Mouse (Mus musculus): ENCODE measurements around the gene Cmah. TPM values are rescaled to one million over a fixed set of nuclear protein-coding genes. Genes with fewer than 3 reads are reported as not detected.

Cmah gene
- total RNA-seq, 1 experiment from 2014 or later, result 6.2 TPM

GRCm38 (mm10) chr13:24487546-24487945 lies 160.3 kb downstream of the Cmah start:
- no peak for ATAC-seq (replicated peaks in 1 of 2; ENCODE audit: insufficient read depth in 1 of 2, low FRiP score in 2 of 2, low TSS enrichment in 1 of 2, low read depth in 1 of 2, poor library complexity in 2 of 2, severe bottlenecking in 2 of 2)

DNA sequence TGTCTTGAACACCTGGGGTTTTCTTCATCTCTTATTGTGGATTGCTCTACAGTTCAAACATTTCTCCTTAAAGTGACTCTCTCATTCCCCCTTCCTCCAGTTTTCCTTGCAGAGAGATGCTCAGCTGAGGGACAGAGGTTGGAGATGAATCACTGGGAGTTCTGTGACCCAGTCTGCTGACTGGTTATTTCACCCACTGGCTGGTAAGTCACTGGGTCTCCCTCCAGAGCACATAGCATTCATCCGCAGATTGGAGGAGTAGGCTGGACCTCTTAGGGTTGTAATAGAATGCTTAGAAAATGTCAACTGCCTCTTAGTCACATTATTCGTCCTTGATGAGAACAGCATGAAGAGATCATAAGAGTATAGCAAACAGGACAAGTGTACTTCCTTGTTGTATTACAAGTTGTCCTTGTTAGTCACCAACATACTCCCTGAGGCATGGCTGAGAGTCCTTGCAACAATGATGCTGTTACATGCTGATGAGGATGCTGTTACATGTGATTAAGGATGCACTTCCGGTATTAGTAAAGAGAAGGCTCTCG lies 161.4 kb downstream of the Cmah start:
- no peak for ATAC-seq (replicated peaks in 1 of 2; ENCODE audit: insufficient read depth in 1 of 2, low FRiP score in 2 of 2, low TSS enrichment in 1 of 2, low read depth in 1 of 2, poor library complexity in 2 of 2, severe bottlenecking in 2 of 2)

DNA sequence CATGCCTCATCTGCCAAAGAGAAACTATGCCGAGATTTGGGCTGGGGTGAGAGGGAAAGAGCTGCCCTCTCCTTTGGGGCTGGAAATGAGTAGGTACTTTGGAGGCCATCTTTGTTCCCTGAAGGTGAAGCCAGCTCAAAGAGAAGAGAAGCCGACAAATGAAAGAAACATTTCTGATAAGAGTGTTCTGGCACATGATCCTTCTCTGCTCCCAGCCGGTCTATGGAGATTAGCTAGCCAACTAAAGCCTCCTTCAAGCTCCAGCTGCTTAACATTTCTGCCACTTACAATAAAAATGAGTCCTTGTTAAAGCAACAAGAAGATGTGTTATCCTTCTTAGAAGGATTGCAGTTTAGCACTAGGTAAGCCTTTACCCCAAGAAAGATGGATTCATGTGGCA lies 162.3 kb downstream of the Cmah start:
- no peak for ATAC-seq (replicated peaks in 1 of 2; ENCODE audit: insufficient read depth in 1 of 2, low FRiP score in 2 of 2, low TSS enrichment in 1 of 2, low read depth in 1 of 2, poor library complexity in 2 of 2, severe bottlenecking in 2 of 2)

GRCm38 (mm10) chr13:24490041-24490440 lies 162.8 kb downstream of the Cmah start:
- no peak for ATAC-seq (replicated peaks in 1 of 2; ENCODE audit: insufficient read depth in 1 of 2, low FRiP score in 2 of 2, low TSS enrichment in 1 of 2, low read depth in 1 of 2, poor library complexity in 2 of 2, severe bottlenecking in 2 of 2)

- ATAC-seq (replicated peaks in 1 of 2; ENCODE audit: insufficient read depth in 1 of 2, low FRiP score in 2 of 2, low TSS enrichment in 1 of 2, low read depth in 1 of 2, poor library complexity in 2 of 2, severe bottlenecking in 2 of 2), result no peak
These were observed 163.9 kb downstream of the Cmah start for GRCm38 (mm10) chr13:24491101-24491500.

- no peak for ATAC-seq (replicated peaks in 1 of 2; ENCODE audit: insufficient read depth in 1 of 2, low FRiP score in 2 of 2, low TSS enrichment in 1 of 2, low read depth in 1 of 2, poor library complexity in 2 of 2, severe bottlenecking in 2 of 2)
These were observed 166.6 kb downstream of the Cmah start for GRCm38 (mm10) chr13:24493784-24494183.

DNA sequence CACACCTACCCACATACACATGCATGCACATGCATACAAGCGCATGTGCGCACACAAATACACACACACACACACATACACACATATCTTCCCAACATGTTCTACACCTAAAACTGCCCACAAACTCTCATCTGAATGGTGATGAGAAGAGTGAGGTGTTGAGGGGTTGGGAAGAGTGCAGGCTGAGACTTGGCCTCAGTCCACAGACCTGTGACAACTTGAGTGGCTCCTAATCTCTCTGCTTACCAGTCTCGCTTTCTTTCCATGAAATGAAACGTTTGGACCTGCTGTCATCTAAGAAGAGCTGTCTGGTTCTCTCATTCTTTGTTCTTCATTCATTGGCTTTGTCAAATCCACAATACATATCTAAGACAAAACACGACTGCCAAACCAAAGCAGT lies 169.1 kb downstream of the Cmah start:
- ATAC-seq (replicated peaks in 1 of 2; ENCODE audit: insufficient read depth in 1 of 2, low FRiP score in 2 of 2, low TSS enrichment in 1 of 2, low read depth in 1 of 2, poor library complexity in 2 of 2, severe bottlenecking in 2 of 2), result no peak

- no peak for ATAC-seq (replicated peaks in 1 of 2; ENCODE audit: insufficient read depth in 1 of 2, low FRiP score in 2 of 2, low TSS enrichment in 1 of 2, low read depth in 1 of 2, poor library complexity in 2 of 2, severe bottlenecking in 2 of 2)
These were observed 169.8 kb downstream of the Cmah start for GRCm38 (mm10) chr13:24497001-24497400.

DNA sequence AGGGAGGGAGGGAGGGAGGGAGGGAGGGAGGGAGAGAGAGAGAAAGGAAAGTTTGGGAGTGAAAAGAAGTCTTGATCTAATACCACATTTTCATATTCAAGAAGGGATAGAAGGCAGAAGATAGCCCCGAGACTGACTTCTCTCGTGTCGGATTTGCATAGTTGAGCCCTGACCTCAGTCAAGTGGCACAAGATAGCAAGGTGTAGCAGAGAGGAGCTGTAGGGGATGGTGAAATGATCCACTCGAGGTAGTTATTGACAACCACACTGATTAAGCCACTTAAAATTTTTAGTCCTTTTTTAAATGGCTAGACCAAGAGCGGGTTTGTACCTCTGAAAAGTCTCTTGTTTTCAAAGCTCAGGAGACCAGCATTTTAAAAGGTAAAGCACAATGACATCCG lies 171.1 kb downstream of the Cmah start:
- ATAC-seq (replicated peaks in 1 of 2; ENCODE audit: insufficient read depth in 1 of 2, low FRiP score in 2 of 2, low TSS enrichment in 1 of 2, low read depth in 1 of 2, poor library complexity in 2 of 2, severe bottlenecking in 2 of 2), result no peak

GRCm38 (mm10) chr13:24499505-24499904 lies 172.3 kb downstream of the Cmah start:
- peak; percentile 54 to 58; a peak in 2 of 4 replicates for ATAC-seq (replicated peaks in 1 of 2; ENCODE audit: insufficient read depth in 1 of 2, low FRiP score in 2 of 2, low TSS enrichment in 1 of 2, low read depth in 1 of 2, poor library complexity in 2 of 2, severe bottlenecking in 2 of 2)

GRCm38 (mm10) chr13:24501179-24501905 lies 174.1 kb downstream of the Cmah start:
- ATAC-seq (replicated peaks in 1 of 2; ENCODE audit: insufficient read depth in 1 of 2, low FRiP score in 2 of 2, low TSS enrichment in 1 of 2, low read depth in 1 of 2, poor library complexity in 2 of 2, severe bottlenecking in 2 of 2), result peak; percentile 59 to 63

DNA sequence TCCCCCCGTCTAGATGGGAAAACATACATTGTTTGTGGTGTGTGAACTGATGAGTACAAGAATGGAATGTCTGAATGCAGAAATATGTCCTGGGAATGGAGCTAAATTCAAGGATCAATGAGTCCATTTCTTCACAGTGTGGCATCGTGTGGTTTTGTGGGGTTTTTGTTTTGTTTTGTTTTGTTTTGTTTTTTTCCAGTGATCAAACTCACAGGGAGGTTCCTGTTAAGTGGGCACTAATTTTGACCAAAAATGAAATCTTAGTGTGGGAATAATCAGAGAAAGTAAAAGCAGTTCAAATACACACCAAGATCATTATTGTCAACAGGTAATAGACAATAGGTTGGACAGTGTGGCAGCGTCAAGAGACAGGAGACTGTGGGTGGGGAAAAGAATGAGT lies 174.7 kb downstream of the Cmah start:
- no peak for ATAC-seq (replicated peaks in 1 of 2; ENCODE audit: insufficient read depth in 1 of 2, low FRiP score in 2 of 2, low TSS enrichment in 1 of 2, low read depth in 1 of 2, poor library complexity in 2 of 2, severe bottlenecking in 2 of 2)

DNA sequence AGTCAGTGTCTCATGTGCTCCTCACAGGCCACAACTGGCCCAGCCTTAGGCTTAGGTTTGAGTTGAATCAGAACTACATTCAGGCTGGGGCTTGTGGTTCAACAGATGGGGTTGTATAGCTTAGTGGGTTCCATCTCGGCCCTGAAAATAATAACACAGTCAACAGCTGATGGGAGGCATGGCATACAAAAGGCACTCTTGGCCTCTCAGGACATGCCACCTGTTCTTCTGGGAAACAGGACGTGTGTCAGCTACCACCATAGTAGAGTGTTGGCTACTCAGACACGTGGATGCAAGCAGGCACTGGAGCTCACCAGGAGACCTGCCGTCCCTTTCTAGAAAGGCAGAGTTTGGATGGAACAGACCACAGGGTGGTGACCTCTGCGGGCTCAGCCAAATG lies 178.6 kb downstream of the Cmah start:
- no peak for ATAC-seq (replicated peaks in 1 of 2; ENCODE audit: insufficient read depth in 1 of 2, low FRiP score in 2 of 2, low TSS enrichment in 1 of 2, low read depth in 1 of 2, poor library complexity in 2 of 2, severe bottlenecking in 2 of 2)

GRCm38 (mm10) chr13:24507156-24507555 lies 180.0 kb downstream of the Cmah start:
- ATAC-seq (replicated peaks in 1 of 2; ENCODE audit: insufficient read depth in 1 of 2, low FRiP score in 2 of 2, low TSS enrichment in 1 of 2, low read depth in 1 of 2, poor library complexity in 2 of 2, severe bottlenecking in 2 of 2), result no peak

DNA sequence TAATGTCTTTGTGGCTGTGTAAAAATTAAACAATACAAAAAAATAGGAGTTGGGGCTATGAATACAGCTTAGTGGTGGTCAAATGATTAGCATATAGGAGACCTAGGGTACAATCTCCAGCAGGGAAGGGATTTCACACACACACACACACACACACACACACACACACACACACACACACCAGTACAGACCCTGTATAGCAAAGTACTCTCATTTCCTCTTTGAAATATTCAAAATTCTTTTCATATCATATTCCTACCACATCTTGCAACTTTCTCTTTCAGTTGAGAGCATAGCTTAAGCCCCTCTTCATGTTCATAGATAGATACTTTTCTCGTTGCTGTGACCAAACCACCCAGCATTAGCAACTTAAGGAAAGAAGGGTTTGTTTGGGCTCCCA lies 181.7 kb downstream of the Cmah start:
- ATAC-seq (replicated peaks in 1 of 2; ENCODE audit: insufficient read depth in 1 of 2, low FRiP score in 2 of 2, low TSS enrichment in 1 of 2, low read depth in 1 of 2, poor library complexity in 2 of 2, severe bottlenecking in 2 of 2), result no peak

DNA sequence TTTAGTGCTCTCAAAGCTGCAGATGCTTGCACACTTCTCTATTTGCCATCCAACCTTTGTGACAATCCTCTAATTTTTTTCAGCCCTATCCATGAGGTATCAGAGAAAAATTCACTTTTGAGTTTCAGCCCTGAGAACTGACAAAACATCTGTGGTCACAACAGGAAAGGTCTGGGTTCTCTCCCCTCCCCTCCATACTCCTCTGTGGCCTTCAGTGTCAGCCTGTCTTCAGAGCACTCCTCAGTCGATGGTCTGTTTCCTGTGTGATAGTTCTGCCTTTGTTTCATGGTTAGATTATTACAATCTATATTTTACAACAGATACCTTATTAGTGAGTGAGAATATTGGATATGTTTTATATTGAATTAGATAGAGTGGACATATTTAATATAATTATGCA lies 184.2 kb downstream of the Cmah start:
- peak; percentile 71 to 79 for ATAC-seq (replicated peaks in 1 of 2; ENCODE audit: insufficient read depth in 1 of 2, low FRiP score in 2 of 2, low TSS enrichment in 1 of 2, low read depth in 1 of 2, poor library complexity in 2 of 2, severe bottlenecking in 2 of 2)

DNA sequence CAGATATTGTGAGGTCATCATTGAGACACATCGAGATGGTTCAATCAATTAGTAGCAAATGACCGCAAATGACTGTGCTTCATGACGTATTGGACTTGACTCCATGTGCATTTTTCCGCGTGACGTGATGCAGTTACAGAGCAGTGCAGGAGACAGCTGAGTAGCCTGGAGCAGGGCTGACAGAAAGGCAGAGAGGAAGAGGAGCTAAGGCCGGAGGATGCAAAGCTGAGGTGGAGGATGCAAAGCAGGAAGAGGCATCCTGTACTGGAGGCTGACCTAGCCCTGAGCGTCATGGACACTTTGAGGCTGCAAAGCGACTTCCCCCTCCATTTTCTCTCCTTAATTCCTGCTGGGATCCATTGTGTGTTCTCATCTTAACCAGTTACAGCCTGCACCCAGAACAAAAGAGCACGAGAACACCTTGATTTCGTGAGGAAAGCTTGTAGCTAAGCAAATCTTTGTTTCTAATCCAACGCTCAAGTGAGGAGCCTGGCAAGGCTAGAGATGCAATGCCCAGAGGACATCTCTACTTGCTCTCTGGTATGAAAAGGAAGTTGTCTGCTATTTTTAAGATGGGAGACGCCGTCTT lies 184.8 kb downstream of the Cmah start:
- ATAC-seq (replicated peaks in 1 of 2; ENCODE audit: insufficient read depth in 1 of 2, low FRiP score in 2 of 2, low TSS enrichment in 1 of 2, low read depth in 1 of 2, poor library complexity in 2 of 2, severe bottlenecking in 2 of 2), result no peak

DNA sequence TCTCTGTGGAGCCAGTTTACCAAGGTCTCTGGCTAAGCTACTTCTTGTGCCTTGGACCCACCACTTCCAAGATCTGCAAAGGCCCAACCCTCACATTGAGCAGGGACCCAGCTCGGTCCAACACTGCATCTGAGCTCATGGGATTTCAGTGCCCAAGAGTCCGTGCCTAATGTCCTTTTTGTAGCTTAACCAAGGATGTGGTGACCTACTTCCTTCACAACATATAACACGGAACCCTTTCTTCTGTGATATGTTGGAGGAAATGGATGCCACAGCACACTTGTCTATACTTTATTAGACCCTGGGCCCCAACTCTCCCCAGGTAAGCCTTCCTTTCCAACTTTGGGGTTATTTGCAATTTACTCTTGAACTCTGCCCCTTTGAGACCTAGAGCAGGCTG lies 186.5 kb downstream of the Cmah start:
- ATAC-seq (replicated peaks in 1 of 2; ENCODE audit: insufficient read depth in 1 of 2, low FRiP score in 2 of 2, low TSS enrichment in 1 of 2, low read depth in 1 of 2, poor library complexity in 2 of 2, severe bottlenecking in 2 of 2), result peak; percentile 12 to 29; a peak in 1 of 4 replicates
